Comparison of ENCODE assay signal across 27 mouse cellular contexts in the genomic region with DNA sequence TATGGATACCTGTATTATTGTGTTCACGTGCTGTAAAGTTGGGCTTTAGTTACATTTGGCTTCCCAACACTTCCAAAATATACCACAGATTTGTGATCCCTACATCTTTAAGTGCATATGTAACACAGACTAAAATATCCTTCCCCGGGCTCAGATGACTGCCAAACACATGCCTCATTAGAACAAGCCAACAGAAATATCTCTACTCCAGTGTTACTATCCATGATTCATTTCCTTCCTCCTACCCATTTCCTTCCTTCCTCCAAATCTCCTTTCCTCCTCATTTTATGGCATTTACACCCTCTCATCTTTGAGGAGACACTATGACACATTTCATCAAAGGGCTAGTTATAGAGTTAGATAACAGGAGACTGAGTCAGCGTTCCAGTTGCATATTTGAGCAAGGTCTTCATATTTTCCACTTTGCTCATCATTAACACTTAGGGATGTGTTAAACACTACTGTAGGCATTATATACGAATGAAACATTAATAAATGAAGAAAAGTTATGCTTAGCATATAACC.
DNase-seq lines count a peak whose midpoint lies in the region; TF ChIP-seq lines count a peak whose summit lies in the region.
"Had no signal": no experiment of that assay in that cellular context is flagged by ENCODE, and none has a peak within 500 bp of the region (broad histone marks: within the 10 kb centered on the region; RNA-seq: fewer than 3 reads in every experiment).

No protein-coding gene starts in this region.

- no peak overlapping the region for H3K4me3 ChIP-seq in heart, adult 2 months
- H3K4me3 ChIP-seq: forebrain, embryonic 15.5 days; heart, embryonic 10.5 days; hindbrain, embryonic 10.5 days; hindbrain, embryonic 15.5 days; limb, embryonic 13.5 days; megakaryocyte, embryonic 14.5 days; neural tube, embryonic 15.5 days had no signal

- no peaks in the 10 kb centered on the region for H3K36me3 ChIP-seq in heart, adult 2 months (ENCODE audit: control insufficient read depth, insufficient read depth, low read length)
- H3K36me3 ChIP-seq: forebrain, embryonic 15.5 days; heart, embryonic 10.5 days; hindbrain, embryonic 10.5 days; hindbrain, embryonic 15.5 days; limb, embryonic 13.5 days; neural tube, embryonic 15.5 days had no signal

- TF ChIP-seq CTCF in heart, adult 2 months (IDR thresholded peaks at IDR 0.05), result no peak

- H3K79me2 ChIP-seq in heart, adult 2 months (replicated peaks; ENCODE audit: control insufficient read depth, insufficient read depth, low read length), result no peaks in the 10 kb centered on the region

- no peaks in the 10 kb centered on the region; the same call in 1 of the 2 replicates for H3K4me1 ChIP-seq in heart, adult 2 months (ENCODE audit: control insufficient read depth, insufficient read depth, low read length)
- H3K4me1 ChIP-seq: forebrain, embryonic 15.5 days; heart, embryonic 10.5 days; hindbrain, embryonic 10.5 days; hindbrain, embryonic 15.5 days; limb, embryonic 13.5 days; neural tube, embryonic 15.5 days had no signal

- no peak for TF ChIP-seq POLR2A in heart, adult 2 months (IDR thresholded peaks at IDR 0.05; ENCODE audit: insufficient read depth, low read depth, low read length)

- no peak overlapping the region for H3K9ac ChIP-seq in heart, adult 2 months (ENCODE audit: low read depth, low read length)
- H3K9ac ChIP-seq: forebrain, embryonic 15.5 days; hindbrain, embryonic 15.5 days; limb, embryonic 13.5 days; neural tube, embryonic 15.5 days had no signal

- TF ChIP-seq EP300 in heart, adult 2 months (IDR thresholded peaks at IDR 0.05; ENCODE audit: insufficient read depth, low read depth, low read length), result no peak

- peak overlapping the region; percentile 12; the same call in 1 of the 2 replicates for H3K27ac ChIP-seq in heart, adult 2 months
- H3K27ac ChIP-seq: forebrain, embryonic 15.5 days; heart, embryonic 10.5 days; hindbrain, embryonic 10.5 days; hindbrain, embryonic 15.5 days; limb, embryonic 13.5 days; neural tube, embryonic 15.5 days; stomach, postnatal 0 days had no signal

- no peaks in the 10 kb centered on the region for H3K27me3 ChIP-seq in heart, adult 2 months (ENCODE audit: control insufficient read depth, insufficient read depth, low read length)
- H3K27me3 ChIP-seq: forebrain, embryonic 15.5 days; hindbrain, embryonic 15.5 days; limb, embryonic 13.5 days; megakaryocyte, embryonic 14.5 days; neural tube, embryonic 15.5 days had no signal

- WGBS in heart, adult 2 months, result 32% methylated on average over 4 of the region's 4 CpGs

- no peak for DNase-seq in heart, adult 2 months
- no peak for DNase-seq in heart, postnatal 36 days
- DNase-seq in 3134 (ENCODE audit: extremely low read depth, insufficient read length, low spot score) (peak; percentile 22), 3T3-L1 (ENCODE audit: low read depth, low spot score) (peak; percentile 49)
- DNase-seq in brain, embryonic 18.5 days (ENCODE audit: low read depth, low spot score), result peak; percentile 8
- DNase-seq in kidney, postnatal 36 days, result no peak
- no peak for DNase-seq in lung, postnatal 10 days
- DNase-seq: adrenal gland, postnatal 36 days; cerebellum, adult 11 months; cerebellum, adult 9-10 months; cerebellum, postnatal 36 days; gastrocnemius, postnatal 36 days; kidney, adult 11 months; kidney, postnatal 25 days; lung, postnatal 4 days; midbrain, embryonic 14.5 days; retina, postnatal 1 day; thymus, adult 18-20 months; thymus, postnatal 25 days had no signal

- intact Hi-C loops in heart, adult 2 months (cut with DNase I), result no loop called here
- intact Hi-C loops in heart, postnatal 36 days (cut with DNase I), result no loop called here

Comparison
In these comparisons a context has a peak if more than half of its experiments do, and no peak if none do; other contexts are left out.
1. DNase-seq: peak in 3134 (single experiment), 3T3-L1 (single experiment) and brain, embryonic 18.5 days (single experiment); none in heart, adult 2 months (0 of 2), heart, postnatal 36 days (0 of 2), kidney, postnatal 36 days (0 of 2) and lung, postnatal 10 days (single experiment).